In genomic region chr13:53192286-53192685, GRCm38 (mm10) we compare ENCODE assay signal across 21 mouse cellular contexts.
DNase-seq lines count a peak whose midpoint lies in the region; ATAC-seq and TF ChIP-seq lines count a peak whose summit lies in the region.
"Had no signal": no experiment of that assay in that cellular context is flagged by ENCODE, and none has a peak within 500 bp of the region (broad histone marks: within the 10 kb centered on the region; RNA-seq: fewer than 3 reads in every experiment).

No protein-coding gene starts in this region.

- TF ChIP-seq CTCF in layer of hippocampus, adult 2 months (conservative IDR thresholded peaks at IDR 0.05) = no peak

- no peaks in the 10 kb centered on the region for H3K27me3 ChIP-seq in embryonic facial prominence, embryonic 12.5 days
- no peaks in the 10 kb centered on the region for H3K27me3 ChIP-seq in embryonic facial prominence, embryonic 10.5 days (replicated peaks; ENCODE audit: low read depth, poor library complexity, severe bottlenecking)
- no peaks in the 10 kb centered on the region; the same call in 1 of the 2 replicates for H3K27me3 ChIP-seq in kidney, embryonic 16.5 days (ENCODE audit: insufficient read depth, low read length)
- no peaks in the 10 kb centered on the region for H3K27me3 ChIP-seq in embryonic facial prominence, embryonic 13.5 days
- H3K27me3 ChIP-seq in limb, embryonic 11.5 days (ENCODE audit: control insufficient read depth, insufficient read depth, low read length) = no peaks in the 10 kb centered on the region
- H3K27me3 ChIP-seq: midbrain, embryonic 15.5 days had no signal

- H3K4me2 ChIP-seq in embryonic facial prominence, embryonic 12.5 days (replicated peaks) = no peak overlapping the region
- no peak overlapping the region for H3K4me2 ChIP-seq in kidney, embryonic 16.5 days (replicated peaks; ENCODE audit: low read depth, low read length)
- no peak overlapping the region for H3K4me2 ChIP-seq in embryonic facial prominence, embryonic 13.5 days
- no peak overlapping the region for H3K4me2 ChIP-seq in limb, embryonic 11.5 days (ENCODE audit: low read depth, severe bottlenecking)
- H3K4me2 ChIP-seq: midbrain, embryonic 15.5 days had no signal

- no peaks in the 10 kb centered on the region for H3K36me3 ChIP-seq in embryonic facial prominence, embryonic 12.5 days
- H3K36me3 ChIP-seq in embryonic facial prominence, embryonic 10.5 days (replicated peaks) = 0 out of 2 replicates have a peak, but pooled peaks cover 1% of the 10 kb centered on the region
- H3K36me3 ChIP-seq in kidney, embryonic 16.5 days (ENCODE audit: insufficient read depth, low read length) = no peaks in the 10 kb centered on the region
- H3K36me3 ChIP-seq in embryonic facial prominence, embryonic 13.5 days = no peaks in the 10 kb centered on the region
- no peaks in the 10 kb centered on the region for H3K36me3 ChIP-seq in limb, embryonic 11.5 days (ENCODE audit: control insufficient read depth, insufficient read depth, low read length)
- H3K36me3 ChIP-seq: midbrain, embryonic 15.5 days had no signal

- ATAC-seq in embryonic facial prominence, embryonic 12.5 days (ENCODE audit: insufficient number of reproducible peaks, insufficient read depth, low FRiP score, low TSS enrichment) = no peak
- ATAC-seq in kidney, embryonic 16.5 days (ENCODE audit: low FRiP score, low TSS enrichment) = no peak
- no peak for ATAC-seq in embryonic facial prominence, embryonic 13.5 days (ENCODE audit: insufficient number of reproducible peaks, insufficient read depth, low FRiP score, low TSS enrichment, low read depth)
- ATAC-seq in limb, embryonic 11.5 days (ENCODE audit: insufficient number of reproducible peaks, low FRiP score, low TSS enrichment, low read depth) = no peak
- ATAC-seq: CD4-positive, CD25-positive, alpha-beta regulatory T cell, adult 4 months; hindbrain, postnatal 0 days; midbrain, embryonic 15.5 days had no signal

- WGBS in embryonic facial prominence, embryonic 12.5 days = 80% methylated on average over 6 of the region's 6 CpGs
- 88% methylated on average over 6 of the region's 6 CpGs for WGBS in embryonic facial prominence, embryonic 10.5 days
- 87% methylated on average over 6 of the region's 6 CpGs for WGBS in kidney, embryonic 16.5 days
- WGBS in embryonic facial prominence, embryonic 13.5 days = 79% methylated on average over 6 of the region's 6 CpGs
- 84% methylated on average over 6 of the region's 6 CpGs for WGBS in limb, embryonic 11.5 days

- no peaks in the 10 kb centered on the region for H3K9me3 ChIP-seq in embryonic facial prominence, embryonic 12.5 days
- H3K9me3 ChIP-seq in embryonic facial prominence, embryonic 10.5 days = no peaks in the 10 kb centered on the region
- H3K9me3 ChIP-seq in kidney, embryonic 16.5 days (ENCODE audit: low read length) = no peaks in the 10 kb centered on the region
- H3K9me3 ChIP-seq in embryonic facial prominence, embryonic 13.5 days = no peaks in the 10 kb centered on the region
- no peaks in the 10 kb centered on the region for H3K9me3 ChIP-seq in limb, embryonic 11.5 days (ENCODE audit: control insufficient read depth, low read length)
- H3K9me3 ChIP-seq: midbrain, embryonic 15.5 days had no signal

- no peak overlapping the region for H3K4me3 ChIP-seq in embryonic facial prominence, embryonic 12.5 days
- no peak overlapping the region for H3K4me3 ChIP-seq in embryonic facial prominence, embryonic 10.5 days
- no peak overlapping the region for H3K4me3 ChIP-seq in kidney, embryonic 16.5 days (ENCODE audit: low read length)
- no peak overlapping the region for H3K4me3 ChIP-seq in embryonic facial prominence, embryonic 13.5 days
- no peak overlapping the region for H3K4me3 ChIP-seq in limb, embryonic 11.5 days (ENCODE audit: low read depth, low read length)
- H3K4me3 ChIP-seq in layer of hippocampus, adult 2 months = no peak overlapping the region
- H3K4me3 ChIP-seq: gastrocnemius, adult 2 months; megakaryocyte, embryonic 14.5 days; midbrain, embryonic 15.5 days had no signal

- no peak overlapping the region for H3K9ac ChIP-seq in embryonic facial prominence, embryonic 12.5 days
- no peak overlapping the region for H3K9ac ChIP-seq in kidney, embryonic 16.5 days (replicated peaks; ENCODE audit: low read length)
- H3K9ac ChIP-seq in embryonic facial prominence, embryonic 13.5 days = 0 out of 2 replicates have a peak overlapping the region, but pooled peaks have one; percentile 40
- no peak overlapping the region for H3K9ac ChIP-seq in limb, embryonic 11.5 days (ENCODE audit: low read length)
- H3K9ac ChIP-seq: midbrain, embryonic 15.5 days had no signal

- no peak for DNase-seq in embryonic facial prominence, embryonic 10.5 days (ENCODE audit: low spot score)
- DNase-seq in kidney, adult 18-20 months = peak; percentile 27
- DNase-seq in limb, embryonic 11.5 days (ENCODE audit: low spot score) = no peak
- DNase-seq in urinary bladder, adult 18-20 months (ENCODE audit: low spot score in 2 of 2) = no peak
- no peak for DNase-seq in layer of hippocampus, adult 2 months (ENCODE audit: low spot score in 2 of 2)
- DNase-seq: adrenal gland, postnatal 36 days; cerebellum, adult 9-10 months; gastrocnemius, adult 2 months; heart, adult 11 months; layer of hippocampus, postnatal 36 days; lung, postnatal 14 days; retina, postnatal 1 day; right cerebral cortex, postnatal 4 days; thymus, postnatal 36 days had no signal

- peaks cover 58% of the 10 kb centered on the region for H3K4me1 ChIP-seq in embryonic facial prominence, embryonic 12.5 days
- H3K4me1 ChIP-seq in embryonic facial prominence, embryonic 10.5 days = peaks cover 87% of the 10 kb centered on the region
- peaks cover 58% of the 10 kb centered on the region for H3K4me1 ChIP-seq in kidney, embryonic 16.5 days (ENCODE audit: insufficient read depth, low read length)
- H3K4me1 ChIP-seq in embryonic facial prominence, embryonic 13.5 days = peaks cover 67% of the 10 kb centered on the region
- H3K4me1 ChIP-seq in limb, embryonic 11.5 days (ENCODE audit: control insufficient read depth, insufficient read depth, low read length) = peaks cover 73% of the 10 kb centered on the region
- H3K4me1 ChIP-seq: midbrain, embryonic 15.5 days had no signal

- peak overlapping the region; percentile 46; the same call in 1 of the 2 replicates for H3K27ac ChIP-seq in embryonic facial prominence, embryonic 12.5 days
- no peak overlapping the region for H3K27ac ChIP-seq in embryonic facial prominence, embryonic 10.5 days (replicated peaks)
- no peak overlapping the region for H3K27ac ChIP-seq in kidney, embryonic 16.5 days (ENCODE audit: low read length)
- H3K27ac ChIP-seq in embryonic facial prominence, embryonic 13.5 days = peak overlapping the region; percentile 57
- H3K27ac ChIP-seq in limb, embryonic 11.5 days (replicated peaks; ENCODE audit: low read depth, low read length) = peak overlapping the region; percentile 32; the same call in 1 of the 2 replicates
- no peak overlapping the region for H3K27ac ChIP-seq in layer of hippocampus, adult 2 months
- H3K27ac ChIP-seq: gastrocnemius, adult 2 months; hindbrain, postnatal 0 days; midbrain, embryonic 15.5 days had no signal

Comparison
In these comparisons a context has a peak if more than half of its experiments do, and no peak if none do; other contexts are left out.
1. H3K27ac ChIP-seq: peak in embryonic facial prominence, embryonic 12.5 days (single experiment), embryonic facial prominence, embryonic 13.5 days (single experiment) and limb, embryonic 11.5 days (single experiment); none in embryonic facial prominence, embryonic 10.5 days (single experiment), kidney, embryonic 16.5 days (single experiment) and layer of hippocampus, adult 2 months (single experiment).